Comparison of ENCODE assay signal across 8 mouse cellular contexts in the genomic region with DNA sequence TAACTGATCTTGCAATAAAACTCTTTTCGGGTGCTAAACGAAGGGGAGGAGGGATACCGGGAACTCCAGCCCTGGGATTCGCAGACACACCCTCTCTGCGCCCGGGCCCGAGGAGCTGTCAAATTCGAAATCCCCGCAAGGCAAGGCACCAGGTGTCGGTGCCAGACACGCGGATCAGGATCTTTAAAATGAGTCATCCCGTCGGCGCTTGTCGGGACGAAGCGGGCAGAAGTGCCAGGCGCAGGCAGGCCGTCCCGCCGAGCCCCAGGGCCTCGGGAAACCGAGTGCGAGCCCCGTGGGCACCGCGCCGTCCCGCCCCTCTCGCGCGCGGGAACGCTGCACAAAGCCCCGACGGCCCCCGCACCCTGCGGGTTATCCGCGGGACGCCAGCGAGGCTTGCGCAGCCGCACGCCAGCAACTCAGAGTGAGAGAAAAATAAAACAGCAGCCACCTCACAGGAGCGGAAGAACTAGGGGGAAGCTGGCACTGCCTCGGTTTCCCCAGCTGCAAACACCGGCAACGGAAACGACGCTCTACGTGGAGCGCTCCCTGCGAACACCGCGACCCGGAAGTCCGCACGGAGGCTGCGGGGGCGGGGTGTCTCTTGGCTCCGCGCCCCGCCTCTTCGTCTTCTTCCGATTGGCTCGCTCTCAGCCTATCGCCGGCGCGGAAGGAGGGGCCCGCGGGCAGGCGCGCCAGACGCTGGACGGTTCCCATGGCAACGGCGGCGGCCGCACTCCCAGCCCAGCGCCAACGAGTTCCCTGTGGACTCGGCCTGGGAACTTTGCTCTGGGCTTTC. TPM values are rescaled to one million over a fixed set of nuclear protein-coding genes. Genes with fewer than 3 reads are reported as not detected.
A peak's percentile ranks its signal among the peaks of the same experiment; 100 is the strongest.
DNase-seq lines count a peak whose midpoint lies in the region; ATAC-seq and TF ChIP-seq lines count a peak whose summit lies in the region.

A gene (minus strand): TSS at position 588 of the 799 bp plus-strand sequence.

- no peaks in the 10 kb centered on the region for H3K9me3 ChIP-seq in erythroblast, embryonic 14.5 days (ENCODE audit: control insufficient read depth, low read length)
- H3K9me3 ChIP-seq in heart, embryonic 11.5 days (replicated peaks; ENCODE audit: control insufficient read depth, low read length), result no peaks in the 10 kb centered on the region
- no peaks in the 10 kb centered on the region for H3K9me3 ChIP-seq in kidney, embryonic 16.5 days (ENCODE audit: low read length)

- no peaks in the 10 kb centered on the region for H3K36me3 ChIP-seq in C2C12 (ENCODE audit: control insufficient read depth, insufficient read depth)
- peaks cover 16% of the 10 kb centered on the region for H3K36me3 ChIP-seq in erythroblast, embryonic 14.5 days (ENCODE audit: control insufficient read depth)
- H3K36me3 ChIP-seq in heart, embryonic 11.5 days (ENCODE audit: control insufficient read depth, insufficient read depth, low read length), result no peaks in the 10 kb centered on the region
- peaks cover 4% of the 10 kb centered on the region; the same call in 1 of the 2 replicates for H3K36me3 ChIP-seq in kidney, embryonic 16.5 days (ENCODE audit: insufficient read depth, low read length)
- H3K36me3 ChIP-seq in liver, adult 2 months (ENCODE audit: control insufficient read depth, insufficient read depth, low read length), result peaks cover 7% of the 10 kb centered on the region; the same call in 1 of the 2 replicates
- H3K36me3 ChIP-seq in myocyte (ENCODE audit: control insufficient read depth, insufficient read depth), result no peaks in the 10 kb centered on the region
- H3K36me3 ChIP-seq in splenic B cell, adult 2 months (ENCODE audit: control insufficient read depth, insufficient read depth, low read length, poor library complexity, severe bottlenecking), result peaks cover 2% of the 10 kb centered on the region; the same call in 1 of the 2 replicates

- no peak for TF ChIP-seq CTCF in C2C12 (IDR thresholded peaks at IDR 0.05; ENCODE audit: control insufficient read depth, insufficient read depth, insufficient read length)
- TF ChIP-seq CTCF in brain, embryonic 14.5 days (IDR thresholded peaks at IDR 0.05; ENCODE audit: borderline replicate concordance, extremely low read depth, insufficient read depth, insufficient read length), result no peak
- no peak for TF ChIP-seq CTCF in liver, adult 2 months (IDR thresholded peaks at IDR 0.05; ENCODE audit: low read depth, low read length)

- no peak within 1 kb of the TSS for H3K27ac ChIP-seq in heart, embryonic 11.5 days (ENCODE audit: low read depth, low read length)
- H3K27ac ChIP-seq in kidney, embryonic 16.5 days (ENCODE audit: low read length), result 0 out of 2 replicates have a peak within 1 kb of the TSS, but pooled peaks have one; percentile 29
- H3K27ac ChIP-seq in liver, adult 2 months (replicated peaks; ENCODE audit: insufficient read depth, low read depth, low read length), result peak within 1 kb of the TSS; percentile 33; the same call in 1 of the 2 replicates

- H3K27me3 ChIP-seq in C2C12 (ENCODE audit: control insufficient read depth, insufficient read depth, insufficient read length) (peaks cover 3% of the 10 kb centered on the region), myocyte (ENCODE audit: control insufficient read depth, insufficient read depth, insufficient read length) (peaks cover 4% of the 10 kb centered on the region)
- peaks cover 17% of the 10 kb centered on the region for H3K27me3 ChIP-seq in erythroblast, embryonic 14.5 days (ENCODE audit: control insufficient read depth)
- H3K27me3 ChIP-seq in heart, embryonic 11.5 days (ENCODE audit: control insufficient read depth, insufficient read depth, low read length), result no peaks in the 10 kb centered on the region
- no peaks in the 10 kb centered on the region for H3K27me3 ChIP-seq in kidney, embryonic 16.5 days (ENCODE audit: insufficient read depth, low read length)
- H3K27me3 ChIP-seq in liver, adult 2 months (ENCODE audit: control insufficient read depth, insufficient read depth, low read length), result no peaks in the 10 kb centered on the region
- H3K27me3 ChIP-seq in splenic B cell, adult 2 months (ENCODE audit: control insufficient read depth, insufficient read depth, low read length, poor library complexity, severe bottlenecking), result 0 out of 2 replicates have a peak, but pooled peaks cover 2% of the 10 kb centered on the region

- peak within 1 kb of the TSS; percentile 76 for H3K4me2 ChIP-seq in heart, embryonic 11.5 days
- H3K4me2 ChIP-seq in kidney, embryonic 16.5 days (replicated peaks; ENCODE audit: low read depth, low read length), result peak within 1 kb of the TSS; percentile 79
- H3K4me2 ChIP-seq in myocyte (ENCODE audit: low read depth), result peak within 1 kb of the TSS; percentile 94

- WGBS in heart, embryonic 11.5 days (ENCODE audit: insufficient replicate concordance), result under 1% methylated on average over 85 of the region's 85 CpGs
- WGBS in kidney, embryonic 16.5 days, result under 1% methylated on average over 85 of the region's 85 CpGs
- WGBS in liver, adult 2 months, result under 1% methylated on average over 85 of the region's 85 CpGs

- ATAC-seq in heart, embryonic 11.5 days (replicated peaks; ENCODE audit: insufficient number of reproducible peaks, low FRiP score, low TSS enrichment), result peak; percentile 99
- ATAC-seq in kidney, embryonic 16.5 days (ENCODE audit: low FRiP score, low TSS enrichment), result peak; percentile 100

- H3K79me3 ChIP-seq in C2C12 (ENCODE audit: low read depth), result no peaks in the 10 kb centered on the region

- peaks cover 24% of the 10 kb centered on the region for H3K4me1 ChIP-seq in erythroblast, embryonic 14.5 days (ENCODE audit: control insufficient read depth)
- no peaks in the 10 kb centered on the region for H3K4me1 ChIP-seq in heart, embryonic 11.5 days (ENCODE audit: control insufficient read depth, insufficient read depth, low read length)
- H3K4me1 ChIP-seq in kidney, embryonic 16.5 days (ENCODE audit: insufficient read depth, low read length), result peaks cover 9% of the 10 kb centered on the region
- H3K4me1 ChIP-seq in liver, adult 2 months (ENCODE audit: control insufficient read depth, insufficient read depth, low read length), result peaks cover 2% of the 10 kb centered on the region; the same call in 1 of the 2 replicates

- no peaks in the 10 kb centered on the region for H3K79me2 ChIP-seq in C2C12 (ENCODE audit: control insufficient read depth, insufficient read depth)
- H3K79me2 ChIP-seq in liver, adult 2 months (ENCODE audit: control insufficient read depth, insufficient read depth, low read length), result no peaks in the 10 kb centered on the region
- no peaks in the 10 kb centered on the region for H3K79me2 ChIP-seq in myocyte (ENCODE audit: control insufficient read depth, insufficient read depth)

- peak within 1 kb of the TSS; percentile 83 for H3K9ac ChIP-seq in heart, embryonic 11.5 days (ENCODE audit: low read depth, low read length)
- H3K9ac ChIP-seq in kidney, embryonic 16.5 days (replicated peaks; ENCODE audit: low read length), result peak within 1 kb of the TSS; percentile 86
- peak within 1 kb of the TSS; percentile 81 for H3K9ac ChIP-seq in liver, adult 2 months (ENCODE audit: low read depth, low read length)

- peak; percentile 79; the same call in 1 of the 2 replicates for TF ChIP-seq POLR2A in brain, embryonic 14.5 days (IDR thresholded peaks at IDR 0.05; ENCODE audit: borderline replicate concordance, extremely low read depth, insufficient read depth, insufficient read length, poor library complexity, severe bottlenecking)
- peak; percentile 64 for TF ChIP-seq POLR2A in liver, adult 2 months (IDR thresholded peaks at IDR 0.05; ENCODE audit: extremely low read depth, insufficient read depth, low read length)
- TF ChIP-seq POLR2A in myocyte (IDR thresholded peaks at IDR 0.05; ENCODE audit: insufficient read length, low read depth), result peak; percentile 85

- DNase-seq in brain, embryonic 14.5 days (ENCODE audit: low read depth), result peak; percentile 98
- peak; percentile 81 for DNase-seq in liver, adult 2 months (ENCODE audit: extremely low read depth, low read depth, low spot score)
- DNase-seq in splenic B cell, adult 2 months (ENCODE audit: low read depth, low spot score), result peak; percentile 95

- H3ac ChIP-seq in C2C12 (ENCODE audit: control insufficient read depth, insufficient read length, low read depth) (peak within 1 kb of the TSS; percentile 94), myocyte (ENCODE audit: control insufficient read depth, insufficient read length) (peak within 1 kb of the TSS; percentile 14)

- H3K4me3 ChIP-seq in C2C12 (ENCODE audit: insufficient read depth, poor library complexity, severe bottlenecking) (peak within 1 kb of the TSS; percentile 78), myocyte (peak within 1 kb of the TSS; percentile 64)
- peak within 1 kb of the TSS; percentile 93 for H3K4me3 ChIP-seq in erythroblast, embryonic 14.5 days (replicated peaks)
- peak within 1 kb of the TSS; percentile 86 for H3K4me3 ChIP-seq in heart, embryonic 11.5 days (ENCODE audit: low read depth, low read length)
- peak within 1 kb of the TSS; percentile 95 for H3K4me3 ChIP-seq in kidney, embryonic 16.5 days (ENCODE audit: low read length)
- H3K4me3 ChIP-seq in liver, adult 2 months (ENCODE audit: insufficient read depth, low read depth, low read length), result peak within 1 kb of the TSS; percentile 90

TF ChIP-seq in C2C12, 6 proteins besides CTCF, POLR2A, EP300 and RAD21 (continues in another document):
- TF ChIP-seq FOSL1 (IDR thresholded peaks at IDR 0.05; ENCODE audit: insufficient read depth, low read length, poor library complexity, severe bottlenecking), result no peak
- no peak for TF ChIP-seq CEBPB (IDR thresholded peaks at IDR 0.05; ENCODE audit: low read depth)
- TF ChIP-seq MYOG (IDR thresholded peaks at IDR 0.05; ENCODE audit: control insufficient read depth, extremely low read depth, insufficient read length), result no peak
- no peak for TF ChIP-seq MAX (IDR thresholded peaks at IDR 0.05)
- TF ChIP-seq USF1 (IDR thresholded peaks at IDR 0.05; ENCODE audit: low read depth), result no peak

TF ChIP-seq in myocyte, 11 proteins besides CTCF, POLR2A, EP300 and RAD21 (continues in another document):
- TF ChIP-seq REST (IDR thresholded peaks at IDR 0.05; ENCODE audit: insufficient read depth, insufficient read length) (no peak), MYOG (IDR thresholded peaks at IDR 0.05; ENCODE audit: control insufficient read depth in 1 of 3, insufficient read depth in 1 of 3, insufficient read length in 2 of 3, low read depth in 2 of 3) (peak in 1 of 3 experiments; percentile 43), CEBPB (IDR thresholded peaks at IDR 0.05; ENCODE audit: insufficient read depth, poor library complexity, severe bottlenecking) (no peak), SRF (IDR thresholded peaks at IDR 0.05; ENCODE audit: control insufficient read depth, insufficient read length, low read depth) (no peak)

RNA-seq across cellular contexts. Expression of the gene that starts here (rescaled TPM):
- polyA plus RNA-seq in C2C12 (2012; fragmentation: generic; extraction: Trizol) (1.3 TPM), myocyte (2012; fragmentation: generic; extraction: Trizol) (4.0 TPM)
- 20.3 and 21.8 TPM in 2 replicates for polyA plus RNA-seq in brain, embryonic 14.5 days (2012; rRNA removed)
- polyA plus RNA-seq in erythroblast, embryonic 14.5 days (2012), result 0.02 TPM in 1 of 2 replicates, not detected in the other
- polyA plus RNA-seq in heart, embryonic 11.5 days (2014; fragmentation: Nextera tagmentation; extraction: Ambion mirVana), result 12.7 and 14.0 TPM in 2 replicates
- 15.4 and 16.0 TPM in 2 replicates for polyA plus RNA-seq in kidney, embryonic 16.5 days (2015; fragmentation: Nextera tagmentation; extraction: Ambion mirVana)
- 11.2 and 15.9 TPM in 2 replicates for total RNA-seq in liver, adult 2 months (2014; rRNA removed)
- polyA plus RNA-seq in liver, adult 2 months (2012; rRNA removed), result 1.9 and 2.0 TPM in 2 replicates
